In the genomic region with DNA sequence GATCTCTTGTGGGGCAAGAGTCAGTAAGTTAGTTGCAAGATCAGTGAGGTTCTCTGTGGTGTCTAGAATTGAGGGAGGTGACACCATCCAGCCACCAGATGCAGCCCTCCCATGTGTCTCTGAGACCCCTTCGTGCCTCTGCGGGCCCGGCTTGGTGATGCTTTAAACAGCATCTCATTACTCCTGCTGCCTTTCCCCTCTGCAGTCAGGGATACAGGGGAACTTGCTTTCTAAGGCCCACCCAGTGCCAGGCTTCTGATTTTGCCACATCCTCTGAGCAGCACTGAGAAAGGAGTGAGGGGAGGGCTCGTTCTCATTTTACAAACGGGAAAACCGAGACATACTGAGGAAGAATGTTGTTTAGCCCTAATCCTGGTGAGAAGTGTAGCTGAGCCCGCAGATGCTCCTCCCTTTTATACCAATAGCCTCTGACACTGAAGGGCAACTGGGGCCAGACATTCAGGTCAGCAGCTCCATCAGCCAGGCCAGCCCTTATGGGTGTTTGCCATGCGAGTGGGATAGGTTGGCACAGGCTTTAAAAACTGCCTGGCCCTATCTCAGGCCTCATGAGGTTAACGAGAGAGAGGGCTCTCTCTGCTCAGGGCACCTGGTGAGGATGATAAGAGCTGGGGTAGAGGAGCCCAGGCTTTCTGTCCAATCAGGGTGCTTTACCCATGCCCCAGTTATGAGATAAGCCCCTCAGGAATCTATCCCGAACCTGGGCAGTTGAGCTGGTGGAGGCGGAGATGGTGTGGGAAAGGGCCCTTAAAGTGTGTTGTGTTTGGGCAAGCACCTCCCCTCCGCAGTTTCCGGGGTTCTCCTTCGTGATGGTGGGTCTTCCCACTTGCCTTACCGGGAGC, we compare ENCODE assay signal across 8 mouse cellular contexts. TPM values are rescaled to one million over a fixed set of nuclear protein-coding genes. Genes with fewer than 3 reads are reported as not detected.
A peak's percentile ranks its signal among the peaks of the same experiment; 100 is the strongest.
DNase-seq lines count a peak whose midpoint lies in the region; TF ChIP-seq lines count a peak whose summit lies in the region.

No protein-coding gene starts in this region.

- no peak for TF ChIP-seq POLR2A in liver, adult 2 months (IDR thresholded peaks at IDR 0.05; ENCODE audit: extremely low read depth, insufficient read depth, low read length)

- H3K36me3 ChIP-seq in heart, embryonic 10.5 days: no peaks in the 10 kb centered on the region; the same call in 1 of the 2 replicates
- no peaks in the 10 kb centered on the region; the same call in 1 of the 2 replicates for H3K36me3 ChIP-seq in liver, adult 2 months (ENCODE audit: control insufficient read depth, insufficient read depth, low read length)

- WGBS in heart, embryonic 10.5 days: 14% methylated on average over 15 of the region's 15 CpGs
- WGBS in liver, adult 2 months: 20% methylated on average over 15 of the region's 15 CpGs

- H3K9me3 ChIP-seq in heart, embryonic 10.5 days: no peaks in the 10 kb centered on the region

- H3K27me3 ChIP-seq in heart, embryonic 10.5 days (ENCODE audit: insufficient read depth, poor library complexity, severe bottlenecking): peaks cover 88% of the 10 kb centered on the region
- no peaks in the 10 kb centered on the region for H3K27me3 ChIP-seq in liver, adult 2 months (ENCODE audit: control insufficient read depth, insufficient read depth, low read length)

- H3K4me1 ChIP-seq in heart, embryonic 10.5 days: peaks cover 56% of the 10 kb centered on the region
- peaks cover 27% of the 10 kb centered on the region for H3K4me1 ChIP-seq in liver, adult 2 months (ENCODE audit: control insufficient read depth, insufficient read depth, low read length)

- H3K27ac ChIP-seq in heart, embryonic 10.5 days: no peak overlapping the region
- H3K27ac ChIP-seq in liver, adult 2 months (replicated peaks; ENCODE audit: insufficient read depth, low read depth, low read length): peak overlapping the region; percentile 75

- H3K79me2 ChIP-seq in liver, adult 2 months (ENCODE audit: control insufficient read depth, insufficient read depth, low read length): no peaks in the 10 kb centered on the region

- H3K4me3 ChIP-seq in heart, embryonic 10.5 days: peak overlapping the region; percentile 63
- H3K4me3 ChIP-seq in liver, adult 2 months (ENCODE audit: insufficient read depth, low read depth, low read length): peak overlapping the region; percentile 63

- DNase-seq in urinary bladder, postnatal 14 days (ENCODE audit: low spot score): peak; percentile 32
- DNase-seq in urinary bladder, postnatal 36 days (ENCODE audit: low spot score in 2 of 2): no peak
- no peak for DNase-seq in heart, embryonic 10.5 days (ENCODE audit: low spot score)
- DNase-seq in liver, adult 2 months (ENCODE audit: extremely low read depth, low read depth, low spot score): peak; percentile 83
- peak; percentile 60 to 65 for DNase-seq in spleen, postnatal 14 days (ENCODE audit: low spot score in 2 of 2)
- no peak for DNase-seq in cerebellum, postnatal 14 days
- no peak for DNase-seq in gastrocnemius, postnatal 4 days (ENCODE audit: low spot score in 2 of 2)
- DNase-seq in gastrocnemius, adult 8-10 months (ENCODE audit: low spot score in 2 of 2): no peak

- peak overlapping the region; percentile 70 for H3K9ac ChIP-seq in liver, adult 2 months (ENCODE audit: low read depth, low read length)

- no peak for TF ChIP-seq CTCF in liver, adult 2 months (IDR thresholded peaks at IDR 0.05; ENCODE audit: low read depth, low read length)

RNA-seq across cellular contexts. Expression of a gene that starts 1.0 kb away (rescaled TPM):
- 12.1 and 12.8 TPM in 2 replicates for polyA plus RNA-seq in heart, embryonic 10.5 days (2016; fragmentation: Nextera tagmentation; extraction: Ambion mirVana)
- total RNA-seq in liver, adult 2 months (2014; rRNA removed): 10.0 and 14.6 TPM in 2 replicates
- 28.9 and 29.1 TPM in 2 replicates for polyA plus RNA-seq in liver, adult 2 months (2012; rRNA removed)
- 10 to 100 TPM in 1 of 2 experiments, 1 to 10 TPM in 1; 7.0 to 10.2 TPM for total RNA-seq in gastrocnemius, postnatal 4 days (2021)
- total RNA-seq in gastrocnemius, adult 8-10 months (2022): 10 to 100 TPM; 17.0 to 41.0 (median 32.6) TPM

RNA-seq across cellular contexts. Expression of a gene that starts 26.4 kb away (rescaled TPM):
- 14.5 and 14.6 TPM in 2 replicates for polyA plus RNA-seq in heart, embryonic 10.5 days (2016; fragmentation: Nextera tagmentation; extraction: Ambion mirVana)
- total RNA-seq in liver, adult 2 months (2014; rRNA removed): 1.0 and 1.2 TPM in 2 replicates
- 3.0 and 3.4 TPM in 2 replicates for polyA plus RNA-seq in liver, adult 2 months (2012; rRNA removed)
- 1 to 10 TPM; 5.0 to 6.1 TPM for total RNA-seq in gastrocnemius, postnatal 4 days (2021)
- total RNA-seq in gastrocnemius, adult 8-10 months (2022): 1 to 10 TPM in 3 of 4 experiments, under 1 TPM in 1; 0.72 to 3.2 (median 2.7) TPM

RNA-seq across cellular contexts. Expression of a gene that starts 36.6 kb away (rescaled TPM):
- 0.21 and 0.30 TPM in 2 replicates for polyA plus RNA-seq in heart, embryonic 10.5 days (2016; fragmentation: Nextera tagmentation; extraction: Ambion mirVana)
- total RNA-seq in liver, adult 2 months (2014; rRNA removed): not detected in 2 replicates
- not detected in 2 replicates for polyA plus RNA-seq in liver, adult 2 months (2012; rRNA removed)
- under 1 TPM in 1 of 2 experiments, not detected in 1; 0.59 TPM for total RNA-seq in gastrocnemius, postnatal 4 days (2021)
- not detected for total RNA-seq in gastrocnemius, adult 8-10 months (2022)

RNA-seq across cellular contexts. Expression of a gene that starts 42.4 kb away (rescaled TPM):
- polyA plus RNA-seq in heart, embryonic 10.5 days (2016; fragmentation: Nextera tagmentation; extraction: Ambion mirVana): 4.6 and 15.2 TPM in 2 replicates
- not detected in 2 replicates for total RNA-seq in liver, adult 2 months (2014; rRNA removed)
- polyA plus RNA-seq in liver, adult 2 months (2012; rRNA removed): not detected in 2 replicates
- 1 to 10 TPM; 6.9 to 7.5 TPM for total RNA-seq in gastrocnemius, postnatal 4 days (2021)
- under 1 TPM in 3 of 4 experiments, not detected in 1; 0.27 to 0.34 (median 0.31) TPM for total RNA-seq in gastrocnemius, adult 8-10 months (2022)

Comparison
In these comparisons a context has a peak if more than half of its experiments do, and no peak if none do; other contexts are left out.
1. DNase-seq: peak in urinary bladder, postnatal 14 days (single experiment), liver, adult 2 months (single experiment) and spleen, postnatal 14 days (2 of 2); none in urinary bladder, postnatal 36 days (0 of 2), heart, embryonic 10.5 days (single experiment), cerebellum, postnatal 14 days (0 of 2), gastrocnemius, postnatal 4 days (0 of 2) and gastrocnemius, adult 8-10 months (0 of 2).